Mouse (Mus musculus) induced T-regulatory cell, adult 2 months (primary cell): ENCODE measurements around the gene Zic4.

Experiments used
- DNase-seq: peaks from one replicate; pipeline ENCODE4 v3.0.0-alpha.2; 2012; ENCODE audit warnings: low read depth

The Zic4 gene

DNA sequence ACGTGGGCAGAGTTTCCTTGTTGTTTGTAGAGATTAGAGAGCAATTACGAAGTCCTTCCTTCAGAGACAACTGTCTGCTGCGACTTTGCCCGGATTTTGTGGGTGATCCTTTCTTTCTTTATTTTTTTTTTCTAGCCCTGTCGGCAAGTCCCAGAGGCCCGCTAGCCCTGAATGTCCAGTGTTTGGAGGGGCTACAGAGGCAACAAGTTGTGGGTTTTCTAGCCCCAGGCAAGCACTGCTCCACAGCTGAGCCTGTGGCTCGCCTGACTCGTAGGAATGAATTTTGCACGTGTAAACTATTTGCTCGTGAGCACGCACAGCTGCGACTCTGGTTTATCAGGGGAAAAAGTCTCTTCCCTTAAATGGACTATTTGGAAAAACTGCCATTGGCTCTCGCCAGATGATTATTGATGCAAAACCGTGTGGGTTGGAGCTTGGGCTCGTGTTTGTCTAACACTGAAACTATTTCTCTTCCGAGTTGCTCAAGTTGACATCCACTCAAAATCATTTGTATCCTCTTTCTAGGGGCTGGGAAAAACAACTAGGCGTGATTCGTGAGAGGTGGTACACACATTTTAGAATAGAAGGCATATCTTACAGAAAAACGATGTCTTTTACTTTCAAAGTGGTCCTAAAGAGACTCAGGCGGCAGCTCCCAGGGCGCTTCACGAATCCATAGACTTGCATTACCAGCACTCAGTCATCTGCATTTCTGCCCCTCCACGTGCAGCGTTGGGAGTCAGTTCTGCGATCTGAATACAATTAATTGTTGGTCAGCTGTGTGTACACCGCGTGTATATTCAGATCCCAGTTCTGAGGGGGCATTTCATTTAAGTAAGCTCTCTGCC is 42.9 kb downstream of the Zic4 start:
- DNase-seq = no peak

DNA sequence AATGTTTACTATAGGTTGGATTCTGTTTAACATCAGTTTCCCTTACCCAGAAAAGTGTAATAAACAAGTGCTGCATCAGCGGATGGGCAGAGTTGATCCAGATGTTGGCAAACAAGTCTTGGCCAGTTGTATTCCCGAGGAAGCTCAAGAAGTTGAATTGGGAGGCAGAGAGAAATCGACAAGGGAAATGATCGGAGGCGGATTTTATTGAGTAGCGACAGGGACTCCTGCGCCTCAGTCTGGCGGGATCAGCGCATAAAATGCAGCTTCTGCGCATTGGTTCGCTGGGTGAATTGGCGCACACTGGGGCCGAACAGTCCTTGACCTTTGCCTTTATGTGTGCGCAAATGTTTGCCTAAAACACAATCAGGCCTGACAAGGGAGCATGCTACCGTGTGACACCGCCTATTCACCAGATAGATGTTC is 43.6 kb downstream of the Zic4 start:
- no peak for DNase-seq

DNA sequence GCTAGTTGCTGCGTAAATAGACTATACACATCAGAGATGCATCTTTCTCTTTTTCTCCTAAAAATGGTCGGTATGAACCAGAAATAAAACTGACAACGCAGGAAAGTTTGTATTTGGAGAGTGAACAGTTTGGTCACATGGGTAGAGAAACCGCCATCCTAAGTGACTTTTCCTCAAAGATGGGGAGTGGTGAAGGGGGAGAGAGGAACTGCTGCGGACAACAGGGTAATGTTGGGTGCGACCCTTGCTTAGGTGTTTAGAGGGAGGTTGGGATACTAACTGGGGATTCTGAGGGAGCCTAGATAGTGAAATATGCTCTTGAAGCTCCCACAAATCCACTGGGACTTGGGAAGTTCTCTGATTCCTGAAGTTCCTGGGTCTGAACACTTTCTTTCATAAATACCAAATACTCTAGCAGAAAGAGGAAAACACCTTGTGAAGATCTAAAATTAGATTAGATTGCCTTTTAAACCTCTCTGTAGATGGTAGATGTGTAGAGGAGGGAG is 44.1 kb downstream of the Zic4 start:
- DNase-seq = no peak

DNA sequence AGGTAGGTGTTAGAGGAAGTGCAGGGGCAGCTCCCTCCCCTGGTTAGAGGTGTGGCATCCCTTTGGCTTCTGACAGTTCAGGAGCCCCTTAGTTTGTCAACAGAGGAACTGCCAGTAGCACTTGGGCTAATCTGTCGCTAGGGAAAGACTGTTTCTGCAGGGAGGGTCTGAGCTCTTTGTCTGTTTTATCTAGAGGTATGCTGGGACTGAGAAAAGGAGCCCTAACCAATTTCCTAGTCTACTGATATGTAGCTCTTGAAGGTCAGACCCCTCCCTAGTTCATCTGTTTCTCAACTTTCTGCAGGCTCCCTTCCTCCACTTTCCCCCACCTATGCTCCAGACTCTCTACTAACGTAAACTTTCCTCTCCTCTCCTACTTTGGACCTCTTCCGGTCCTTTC is 47.6 kb downstream of the Zic4 start:
- no peak for DNase-seq

DNA sequence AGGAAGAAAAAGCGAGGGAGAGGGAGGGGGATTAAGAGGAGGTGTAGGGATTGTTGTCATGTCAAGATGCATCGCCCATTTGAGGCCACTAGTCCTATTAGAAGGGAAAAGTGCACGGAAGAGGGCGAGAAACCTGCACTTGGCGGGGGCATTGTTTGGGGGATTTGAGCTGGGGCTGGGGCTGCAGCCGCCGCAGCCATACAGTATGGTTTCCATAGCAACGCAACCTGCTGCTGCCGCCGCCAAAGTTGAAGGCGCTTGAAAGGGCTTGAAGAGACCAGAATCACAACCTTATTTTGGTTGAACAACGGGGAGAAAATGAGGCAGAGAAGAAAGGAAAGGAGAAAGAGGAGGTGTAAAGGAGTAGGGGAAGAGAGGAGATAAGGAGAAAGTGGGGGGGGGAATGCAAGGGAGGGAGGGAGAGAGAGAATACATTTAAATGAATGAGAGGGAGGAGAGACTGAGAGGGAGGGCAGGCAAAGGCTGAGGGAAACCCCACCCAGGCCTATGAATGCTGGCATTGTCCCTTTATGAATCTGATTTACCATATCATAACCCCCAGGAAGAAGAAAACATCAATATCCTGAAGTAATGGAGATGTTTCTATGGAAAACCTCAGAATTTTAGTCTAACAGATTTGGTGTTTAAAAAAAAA is 51.9 kb downstream of the Zic4 start:
- DNase-seq = no peak

DNA sequence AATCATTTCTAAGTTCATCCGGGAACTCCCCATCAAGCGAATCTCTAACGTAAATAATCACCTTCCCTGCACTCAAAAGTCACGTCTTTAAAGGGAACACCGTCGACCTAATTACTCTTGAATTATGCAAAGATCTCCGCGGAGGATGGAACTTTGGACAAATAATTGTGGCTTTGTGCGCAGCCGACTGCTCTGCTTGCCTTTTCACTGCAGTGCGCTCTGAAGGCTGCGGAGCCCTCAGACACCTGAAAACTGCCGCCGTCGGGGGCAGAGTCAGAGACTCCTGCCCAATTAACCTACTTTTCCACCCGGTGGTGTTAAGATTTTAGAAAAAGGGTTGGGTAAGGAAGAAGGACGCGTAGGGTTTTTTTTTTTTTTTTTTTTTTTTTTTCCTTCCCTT is 58.2 kb downstream of the Zic4 start:
- no peak for DNase-seq
